Mouse (Mus musculus): ENCODE results near the gene H1f0. TPM values are rescaled to one million over a fixed set of nuclear protein-coding genes. Genes with fewer than 3 reads are reported as not detected.
"Not testable (repeated sequence)": the region's sequence is repeated elsewhere in the genome, so short reads cannot be mapped to it uniquely, and the experiment has no call there.

The H1f0 gene
- polyA plus RNA-seq, 1 experiment, result 153 TPM

DNA sequence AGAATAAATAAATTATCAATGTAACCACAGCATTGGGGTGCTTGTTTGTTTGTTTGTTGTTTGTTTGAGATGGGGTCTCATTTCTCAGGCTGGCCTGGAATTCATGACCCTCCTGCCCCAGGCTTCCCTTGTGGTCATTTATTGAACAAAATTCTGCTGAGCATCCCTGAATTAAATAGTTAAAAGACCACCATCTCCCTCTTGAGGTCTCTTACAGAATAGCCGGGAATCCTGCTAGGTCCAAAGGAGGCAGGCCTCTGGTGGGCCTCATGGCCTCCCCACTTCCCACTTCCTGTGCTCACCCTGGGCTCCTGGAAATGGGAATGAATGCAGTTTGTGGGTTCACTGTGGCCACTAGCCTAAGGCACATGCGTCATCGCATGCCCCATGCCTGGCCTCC, 9.4 kb upstream of the H1f0 start:
- H3K4me1 ChIP-seq (ENCODE audit: control insufficient read depth, insufficient read depth, insufficient read length, low read length), result peaks cover 5% of the 10 kb centered on the region
- no peak overlapping the region for H3K4me3 ChIP-seq (ENCODE audit: insufficient read depth, low read depth, low read length)
- no peak overlapping the region for H3K27ac ChIP-seq (replicated peaks; ENCODE audit: low read depth, low read length)

DNA sequence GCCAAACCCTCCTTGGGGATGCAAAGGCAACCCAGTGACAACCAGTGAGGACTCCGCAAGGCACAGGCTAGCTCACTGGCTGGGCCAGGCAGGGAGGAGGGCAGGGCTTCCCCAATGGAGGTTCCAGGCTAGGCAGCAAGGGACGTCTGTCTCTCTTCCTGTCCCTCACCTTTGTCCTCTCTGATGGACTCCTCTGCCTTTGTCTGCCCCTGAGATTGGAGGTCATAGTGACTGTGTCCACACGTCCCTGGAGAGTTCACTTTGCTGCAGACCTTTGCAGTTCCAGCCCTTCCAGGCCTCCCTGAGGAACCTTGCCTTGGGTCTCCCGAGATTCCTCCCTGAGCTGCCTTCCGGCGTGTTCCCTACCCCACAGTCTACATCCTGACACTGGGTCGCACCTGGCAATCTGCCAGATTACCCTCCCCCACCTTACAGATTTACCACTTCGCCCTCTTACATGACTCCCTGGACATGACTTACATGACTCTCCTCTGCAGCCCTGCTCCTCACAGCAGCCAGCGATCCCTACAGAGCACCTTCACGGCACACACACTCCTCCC, 5.5 kb upstream of the H1f0 start:
- Histone ChIP-seq H3K4me1 (ENCODE audit: control insufficient read depth, insufficient read depth, insufficient read length, low read length) (peaks cover 5% of the 10 kb centered on the region), H3K4me3 (ENCODE audit: insufficient read depth, low read depth, low read length) (no peak overlapping the region), H3K27ac (replicated peaks; ENCODE audit: low read depth, low read length) (no peak overlapping the region)

DNA sequence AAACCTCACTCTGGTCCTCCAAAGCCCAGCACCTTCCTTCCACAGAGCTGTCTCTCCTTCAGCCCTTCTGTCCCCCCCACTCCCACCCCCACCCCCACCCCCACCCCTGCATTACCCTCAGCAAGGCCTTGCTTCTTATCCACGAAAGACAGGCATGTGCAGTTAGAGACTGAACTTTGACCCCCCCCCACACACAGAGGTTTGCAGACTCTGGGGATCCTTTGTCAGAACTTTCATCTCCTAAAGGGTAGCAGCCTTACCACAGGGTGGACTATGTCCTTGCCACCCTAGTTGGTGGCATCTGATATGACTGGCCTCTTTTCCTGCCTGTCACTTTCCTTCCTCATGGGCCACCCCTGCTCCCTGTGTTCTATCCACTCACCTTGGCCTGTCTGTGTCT, 4.9 kb upstream of the H1f0 start:
- H3K4me1 ChIP-seq (ENCODE audit: control insufficient read depth, insufficient read depth, insufficient read length, low read length), result peaks cover 5% of the 10 kb centered on the region
- no peak overlapping the region for H3K4me3 ChIP-seq (ENCODE audit: insufficient read depth, low read depth, low read length)
- H3K27ac ChIP-seq (replicated peaks; ENCODE audit: low read depth, low read length), result no peak overlapping the region

DNA sequence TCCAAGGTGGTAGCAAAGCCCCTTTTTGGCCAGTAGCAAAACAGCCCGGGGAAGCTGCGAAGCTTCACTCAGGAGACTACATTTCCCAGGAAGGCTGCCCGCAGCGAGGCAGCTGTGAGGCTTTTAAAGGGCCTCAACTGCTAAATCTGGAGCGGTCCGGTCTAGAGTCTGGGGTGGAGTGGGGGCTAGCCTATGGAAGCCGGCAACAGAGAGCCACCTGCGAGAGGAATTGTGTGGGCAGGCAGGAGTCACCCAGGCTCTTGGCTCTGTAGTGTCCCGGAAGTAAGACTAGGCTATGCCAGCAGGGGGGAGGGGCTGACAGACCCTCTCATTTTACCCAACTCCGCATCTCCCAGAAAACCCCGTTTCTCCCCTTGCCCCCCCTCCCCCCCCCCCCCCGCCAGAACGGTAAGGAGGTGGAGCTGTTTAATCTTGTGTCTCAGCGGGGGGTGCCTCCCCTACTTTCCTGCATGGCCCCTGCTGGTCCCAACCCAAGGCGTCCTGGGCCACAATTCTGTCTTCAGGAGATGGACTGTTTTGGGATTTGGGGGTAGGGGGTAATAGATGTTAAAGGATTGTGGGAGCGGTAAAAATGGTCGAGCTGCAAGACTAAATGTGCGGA, 2.5 kb upstream of the H1f0 start:
- peaks cover 8% of the 10 kb centered on the region for H3K4me1 ChIP-seq (ENCODE audit: control insufficient read depth, insufficient read depth, insufficient read length, low read length)
- no peak overlapping the region for H3K4me3 ChIP-seq (ENCODE audit: insufficient read depth, low read depth, low read length)
- no peak overlapping the region for H3K27ac ChIP-seq (replicated peaks; ENCODE audit: low read depth, low read length)

DNA sequence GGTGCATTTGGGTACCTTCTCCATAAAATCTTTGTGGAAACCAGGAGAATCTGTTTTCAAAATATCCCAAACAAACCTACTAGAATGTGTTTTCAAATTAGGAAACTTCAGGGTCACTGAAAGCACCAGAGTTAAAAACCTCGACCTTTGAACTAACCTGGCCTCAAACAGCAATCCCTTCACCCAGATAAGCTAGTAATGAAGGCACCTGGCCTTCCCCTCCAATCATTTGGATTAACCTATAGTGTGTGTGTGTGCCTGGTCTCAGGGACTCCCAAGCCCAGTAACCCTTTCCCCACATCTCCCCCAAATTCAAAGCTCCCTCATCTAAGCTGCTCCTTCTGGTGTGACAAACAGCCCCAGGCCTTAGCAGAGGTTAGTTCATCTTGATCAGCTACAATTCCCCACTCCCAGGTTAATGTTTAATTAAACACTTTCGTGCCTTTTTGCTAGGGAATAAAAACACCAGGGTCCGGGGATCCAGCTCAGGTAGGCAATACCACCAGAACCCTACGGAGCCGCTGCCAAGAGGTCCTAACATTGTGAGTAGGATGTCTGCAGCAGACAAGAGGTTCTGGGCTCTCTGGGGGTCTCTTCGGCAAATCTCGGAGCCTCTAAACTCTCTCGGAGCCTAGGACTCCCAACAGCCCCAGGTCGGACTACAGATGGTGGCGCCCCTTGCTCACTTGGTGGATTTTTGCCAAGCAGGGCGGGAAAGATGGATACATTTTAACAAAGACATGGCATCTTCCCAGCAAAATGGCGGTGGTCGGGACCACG, 1.5 kb upstream of the H1f0 start:
- no peak overlapping the region for H3K27ac ChIP-seq (replicated peaks; ENCODE audit: low read depth, low read length)
- peaks cover 10% of the 10 kb centered on the region for H3K4me1 ChIP-seq (ENCODE audit: control insufficient read depth, insufficient read depth, insufficient read length, low read length)
- H3K4me3 ChIP-seq (ENCODE audit: insufficient read depth, low read depth, low read length), result peak overlapping the region; percentile 97; the same call in 1 of the 2 replicates

DNA sequence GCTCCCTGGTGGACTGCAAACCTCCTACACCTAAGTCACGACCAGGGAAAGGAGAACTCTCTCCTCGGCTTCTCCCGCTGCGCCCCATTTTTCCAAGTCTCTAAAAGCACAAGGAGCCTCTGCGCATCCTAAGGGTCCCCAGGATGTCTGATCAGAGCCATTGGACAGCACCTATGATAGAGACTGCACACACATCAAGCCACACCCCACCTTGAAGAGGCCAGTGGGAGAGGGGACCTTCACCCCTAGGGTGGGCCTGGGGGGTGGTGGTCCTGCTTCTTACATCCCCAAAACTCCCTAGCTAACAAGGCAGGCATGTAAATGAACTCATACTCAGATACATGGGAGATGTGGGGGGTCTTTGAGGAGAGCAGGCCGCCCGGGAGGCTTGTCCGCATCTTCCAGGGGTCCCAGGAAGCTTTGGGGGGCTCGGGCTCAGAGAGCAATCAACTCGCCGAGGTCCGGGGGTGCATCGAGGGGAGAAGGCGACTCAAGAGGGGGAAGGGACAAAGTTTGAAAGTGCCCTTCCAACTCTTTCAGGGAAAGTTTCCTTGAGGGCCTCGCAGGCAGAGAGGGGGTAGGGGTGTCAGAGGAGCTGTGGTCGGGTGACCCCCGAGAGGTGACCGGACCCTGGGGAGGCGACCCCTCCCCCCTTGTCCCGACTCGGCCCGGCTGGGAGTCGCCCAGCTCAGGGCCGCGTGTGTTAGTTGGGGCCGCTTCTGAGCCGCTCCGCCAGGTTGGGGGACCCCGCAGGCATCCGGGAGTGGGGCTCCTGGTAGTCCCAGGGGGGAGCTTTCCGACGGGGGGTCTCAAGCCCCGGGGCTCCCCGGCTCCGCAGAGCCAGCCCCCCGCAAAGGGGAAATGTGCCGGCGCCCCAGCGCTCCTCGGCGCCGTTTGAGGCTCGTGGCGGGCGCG, 702 bp upstream of the H1f0 start:
- Histone ChIP-seq H3K4me1 (ENCODE audit: control insufficient read depth, insufficient read depth, insufficient read length, low read length) (peaks cover 9% of the 10 kb centered on the region), H3K4me3 (ENCODE audit: insufficient read depth, low read depth, low read length) (peak overlapping the region; percentile 97), H3K27ac (replicated peaks; ENCODE audit: low read depth, low read length) (peak overlapping the region; percentile 77)

DNA sequence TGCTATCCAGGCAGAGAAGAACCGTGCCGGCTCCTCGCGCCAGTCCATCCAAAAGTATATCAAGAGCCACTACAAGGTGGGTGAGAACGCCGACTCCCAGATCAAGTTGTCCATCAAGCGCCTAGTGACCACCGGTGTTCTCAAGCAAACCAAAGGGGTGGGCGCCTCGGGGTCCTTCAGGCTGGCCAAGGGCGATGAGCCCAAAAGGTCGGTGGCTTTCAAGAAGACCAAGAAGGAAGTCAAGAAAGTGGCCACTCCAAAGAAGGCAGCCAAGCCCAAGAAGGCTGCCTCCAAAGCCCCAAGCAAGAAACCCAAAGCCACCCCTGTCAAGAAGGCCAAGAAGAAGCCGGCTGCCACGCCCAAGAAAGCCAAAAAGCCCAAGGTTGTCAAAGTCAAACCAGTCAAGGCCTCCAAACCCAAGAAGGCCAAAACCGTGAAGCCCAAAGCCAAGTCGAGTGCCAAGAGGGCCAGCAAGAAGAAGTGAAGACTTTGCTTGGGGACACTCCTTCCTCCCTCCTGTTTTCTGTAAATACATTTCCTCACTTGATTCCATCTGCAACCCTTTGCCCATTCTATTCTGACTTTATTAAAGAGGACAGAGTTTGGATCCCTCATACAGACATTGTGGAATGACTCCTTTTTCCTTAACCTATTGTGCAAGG, 704 bp downstream of the H1f0 start:
- Histone ChIP-seq H3K27ac (replicated peaks; ENCODE audit: low read depth, low read length) (peak overlapping the region; percentile 97), H3K4me1 (ENCODE audit: control insufficient read depth, insufficient read depth, insufficient read length, low read length) (peaks cover 5% of the 10 kb centered on the region), H3K4me3 (ENCODE audit: insufficient read depth, low read depth, low read length) (peak overlapping the region; percentile 97)

DNA sequence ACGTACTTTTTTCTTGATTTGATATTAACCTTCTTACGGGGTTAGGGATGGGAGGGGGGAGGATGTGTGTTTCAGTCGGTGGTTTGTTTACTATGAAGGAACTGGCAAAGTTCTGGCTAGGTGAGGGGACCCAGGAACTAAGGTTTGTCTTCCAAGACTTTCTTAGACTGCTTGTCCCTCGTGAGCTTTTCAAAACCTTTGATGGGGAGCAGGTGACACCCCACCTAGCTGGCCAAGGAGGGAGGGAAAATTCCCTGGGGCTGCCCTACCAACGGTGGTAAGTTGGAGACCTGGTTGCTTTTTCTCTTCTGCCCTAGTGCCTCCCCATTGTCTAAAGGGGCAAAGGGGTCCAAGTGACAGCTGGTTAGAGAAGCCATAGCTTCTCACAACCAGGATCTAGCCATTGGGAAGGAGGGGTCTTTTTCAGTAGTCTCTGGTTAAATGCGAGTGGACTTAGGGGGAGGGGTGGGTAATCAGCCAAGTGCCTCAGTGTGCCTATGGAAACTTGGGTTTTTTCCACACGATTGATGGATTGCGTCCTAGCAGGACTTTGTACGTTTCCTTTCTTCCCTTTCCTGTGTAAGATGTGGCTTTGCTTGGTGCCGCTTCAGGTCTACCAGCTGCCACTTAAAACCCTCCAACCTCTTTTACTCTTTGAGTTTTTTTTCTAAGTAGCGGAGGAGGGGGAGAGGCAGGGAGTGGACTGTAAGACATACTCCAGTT, 1.4 kb downstream of the H1f0 start:
- Histone ChIP-seq H3K4me1 (ENCODE audit: control insufficient read depth, insufficient read depth, insufficient read length, low read length) (peaks cover 5% of the 10 kb centered on the region), H3K4me3 (ENCODE audit: insufficient read depth, low read depth, low read length) (peak overlapping the region; percentile 97), H3K27ac (replicated peaks; ENCODE audit: low read depth, low read length) (peak overlapping the region; percentile 97)

DNA sequence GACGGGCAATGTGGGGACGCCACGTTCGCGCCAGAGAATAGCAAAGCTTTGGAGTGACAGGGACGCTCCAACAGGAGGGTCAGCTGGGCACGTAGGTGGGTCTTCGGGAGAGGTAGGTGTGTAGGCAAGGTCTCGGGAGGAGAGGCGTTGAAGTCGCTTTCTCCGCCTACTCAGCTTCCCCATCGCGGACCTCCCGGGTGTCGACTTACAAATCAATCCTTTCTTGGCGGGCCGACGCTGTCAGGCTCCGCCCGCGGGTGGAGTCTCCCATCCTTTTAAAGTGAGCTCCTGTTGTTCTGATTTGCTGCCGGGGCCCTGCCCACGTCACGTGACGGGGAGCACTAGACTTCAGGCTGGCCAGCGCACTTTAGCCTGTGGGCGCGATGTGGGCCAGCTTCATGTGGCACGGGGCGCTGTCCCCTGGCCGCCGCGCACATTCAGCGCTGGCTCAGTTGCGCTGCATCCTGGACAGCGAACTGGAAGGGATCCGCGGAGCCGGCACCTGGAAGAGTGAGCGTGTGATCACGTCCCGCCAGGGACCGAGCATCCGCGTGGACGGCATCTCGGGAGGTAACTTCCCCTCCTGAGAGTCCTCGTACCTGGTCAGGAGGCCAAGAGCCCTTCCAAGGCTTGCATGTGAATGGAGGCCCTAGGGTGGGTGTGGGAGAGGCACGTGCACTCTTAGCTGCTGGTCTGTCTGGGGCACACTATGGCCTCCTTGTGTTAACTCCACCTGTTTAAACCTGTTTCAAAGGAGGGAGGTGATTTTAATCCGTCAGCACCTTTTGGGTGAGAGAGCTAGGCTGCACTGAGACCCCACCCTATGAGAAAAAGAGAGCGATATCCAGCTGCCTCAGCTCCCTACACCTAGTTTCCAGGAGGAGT, 2.5 kb downstream of the H1f0 start:
- Histone ChIP-seq H3K4me1 (ENCODE audit: control insufficient read depth, insufficient read depth, insufficient read length, low read length) (peaks cover 5% of the 10 kb centered on the region), H3K4me3 (ENCODE audit: insufficient read depth, low read depth, low read length) (peak overlapping the region; percentile 63), H3K27ac (replicated peaks; ENCODE audit: low read depth, low read length) (no peak overlapping the region)

DNA sequence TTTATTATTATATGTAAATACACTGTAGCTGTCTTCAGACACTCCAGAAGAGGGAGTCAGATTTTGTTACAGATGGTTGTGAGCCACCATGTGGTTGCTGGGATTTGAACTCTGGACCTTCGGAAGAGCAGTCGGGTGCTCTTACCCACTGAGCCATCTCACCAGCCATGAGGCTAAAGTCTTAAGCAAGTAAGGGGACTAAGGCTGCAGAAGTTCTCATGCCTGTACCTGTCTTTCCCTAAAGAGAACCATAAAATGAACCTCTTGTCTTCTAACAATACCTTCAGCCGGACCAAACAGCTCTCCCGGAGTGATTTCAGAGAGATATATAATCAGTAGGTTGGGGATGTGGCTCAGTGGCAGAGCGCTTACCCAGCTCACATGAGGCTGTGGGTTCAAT, 3.7 kb downstream of the H1f0 start:
- H3K27ac ChIP-seq (replicated peaks; ENCODE audit: low read depth, low read length); H3K4me3 ChIP-seq (ENCODE audit: insufficient read depth, low read depth, low read length); H3K4me1 ChIP-seq (ENCODE audit: control insufficient read depth, insufficient read depth, insufficient read length, low read length): not testable (repeated sequence)

DNA sequence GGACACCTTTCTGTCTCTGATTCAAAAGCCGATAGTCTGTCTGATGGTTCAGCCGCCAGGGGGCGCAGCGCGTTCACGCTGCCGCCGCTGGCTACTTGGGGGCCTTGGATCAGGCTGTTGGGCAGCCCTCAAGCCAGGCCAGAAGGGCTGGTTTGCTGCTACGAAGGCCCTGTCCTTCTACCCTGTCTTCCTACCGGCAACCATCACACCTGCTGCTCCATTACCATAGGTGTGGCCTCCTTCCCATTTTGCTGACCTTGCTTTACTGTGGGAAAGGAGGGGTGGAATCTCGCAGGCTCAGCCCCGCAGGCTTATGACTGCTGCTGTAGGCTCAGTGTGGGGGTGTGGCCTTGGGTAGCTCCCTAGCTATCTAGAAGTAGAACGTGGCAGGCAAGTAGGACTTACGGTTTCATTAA, 9.7 kb downstream of the H1f0 start:
- no peaks in the 10 kb centered on the region for H3K4me1 ChIP-seq (ENCODE audit: control insufficient read depth, insufficient read depth, insufficient read length, low read length)
- no peak overlapping the region for H3K27ac ChIP-seq (replicated peaks; ENCODE audit: low read depth, low read length)
- no peak overlapping the region for H3K4me3 ChIP-seq (ENCODE audit: insufficient read depth, low read depth, low read length)

DNA sequence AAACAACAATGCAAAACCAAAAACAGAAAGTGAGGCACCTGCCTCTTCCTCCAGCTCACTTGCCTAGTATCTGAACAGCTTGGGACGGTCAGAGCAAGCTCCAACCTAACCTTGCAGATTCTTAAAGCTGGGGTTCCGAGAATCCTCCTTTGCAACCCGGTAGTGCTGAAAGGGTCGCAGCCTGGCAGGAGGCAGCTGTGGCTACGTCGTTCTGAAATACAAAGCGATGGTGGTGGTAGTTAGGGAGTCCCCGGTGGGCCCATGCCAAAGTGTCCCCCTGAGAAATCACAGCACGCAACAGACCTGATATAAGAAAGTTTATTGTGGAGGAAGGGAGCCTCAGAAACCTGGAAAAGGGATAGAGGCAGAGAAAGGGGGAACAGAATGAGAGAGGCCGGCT, 10.1 kb downstream of the H1f0 start:
- H3K4me3 ChIP-seq (ENCODE audit: insufficient read depth, low read depth, low read length), result no peak overlapping the region
- no peak overlapping the region for H3K27ac ChIP-seq (replicated peaks; ENCODE audit: low read depth, low read length)
- H3K4me1 ChIP-seq (ENCODE audit: control insufficient read depth, insufficient read depth, insufficient read length, low read length), result no peaks in the 10 kb centered on the region

DNA sequence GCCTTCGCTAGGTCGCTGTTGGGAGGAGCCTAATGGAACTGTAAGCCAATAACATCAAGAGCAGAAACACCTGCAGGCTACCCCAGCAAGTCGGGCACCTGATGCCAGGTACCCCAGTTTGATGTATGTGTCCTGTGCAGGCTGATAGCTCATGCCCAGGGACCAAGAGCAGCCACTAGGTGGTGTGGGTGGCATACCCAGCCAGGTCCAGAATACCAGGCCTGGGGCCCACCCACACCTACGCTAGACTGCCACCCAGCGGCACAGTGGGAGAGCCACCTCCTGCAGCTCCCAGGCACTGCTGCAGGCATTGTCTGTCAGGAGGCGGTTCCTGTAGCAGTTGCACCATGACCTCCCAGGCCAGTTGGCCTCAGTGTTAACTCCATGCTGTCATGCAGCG, 10.6 kb downstream of the H1f0 start:
- Histone ChIP-seq H3K4me3 (ENCODE audit: insufficient read depth, low read depth, low read length) (no peak overlapping the region), H3K4me1 (ENCODE audit: control insufficient read depth, insufficient read depth, insufficient read length, low read length) (no peaks in the 10 kb centered on the region), H3K27ac (replicated peaks; ENCODE audit: low read depth, low read length) (no peak overlapping the region)
